Mouse (Mus musculus): ENCODE data around the gene Xylt2. TPM values are rescaled to one million over a fixed set of nuclear protein-coding genes. Genes with fewer than 3 reads are reported as not detected.
A peak's percentile ranks its signal among the peaks of the same experiment; 100 is the strongest.

Xylt2 gene
- 0.33 and 0.37 TPM in 2 replicates for polyA plus RNA-seq (2012)

- H3K9me3 ChIP-seq (ENCODE audit: control insufficient read depth, low read length) = peaks cover 2% of the 10 kb centered on the region; the same call in 1 of the 2 replicates
- H3K36me3 ChIP-seq (ENCODE audit: control insufficient read depth) = no peaks in the 10 kb centered on the region
- H3K4me3 ChIP-seq (replicated peaks) = peak within 1 kb of the TSS; percentile 87
- H3K27me3 ChIP-seq (ENCODE audit: control insufficient read depth) = peaks cover 2% of the 10 kb centered on the region; the same call in 1 of the 2 replicates
- H3K4me1 ChIP-seq (ENCODE audit: control insufficient read depth) = peaks cover 18% of the 10 kb centered on the region
- TF ChIP-seq TAL1 (IDR thresholded peaks at IDR 0.05; ENCODE audit: low read length) (no peak), GATA1 (IDR thresholded peaks at IDR 0.05; ENCODE audit: low read length) (no peak)
Observed at GRCm38 (mm10) chr11:94676754-94677606, at the start of gene Xylt2. Gene Xylt2 (minus strand): TSS chr11:94677515.

- no peaks in the 10 kb centered on the region; the same call in 1 of the 2 replicates for H3K9me3 ChIP-seq (ENCODE audit: control insufficient read depth, low read length)
- no peaks in the 10 kb centered on the region for H3K4me1 ChIP-seq (ENCODE audit: control insufficient read depth)
- peaks cover 2% of the 10 kb centered on the region for H3K27me3 ChIP-seq (ENCODE audit: control insufficient read depth)
- H3K36me3 ChIP-seq (ENCODE audit: control insufficient read depth) = no peaks in the 10 kb centered on the region
- no peak for TF ChIP-seq GATA1 (IDR thresholded peaks at IDR 0.05; ENCODE audit: low read length)
- TF ChIP-seq TAL1 (IDR thresholded peaks at IDR 0.05; ENCODE audit: low read length) = no peak
- no peak overlapping the region for H3K4me3 ChIP-seq (replicated peaks)
Observed at GRCm38 (mm10) chr11:94719216-94719615, 41.9 kb upstream of the Xylt2 start.

- Histone ChIP-seq H3K9me3 (ENCODE audit: control insufficient read depth, low read length) (no peaks in the 10 kb centered on the region; the same call in 1 of the 2 replicates), H3K4me3 (replicated peaks) (no peak overlapping the region), H3K27me3 (ENCODE audit: control insufficient read depth) (peaks cover 8% of the 10 kb centered on the region), H3K4me1 (ENCODE audit: control insufficient read depth) (no peaks in the 10 kb centered on the region), H3K36me3 (ENCODE audit: control insufficient read depth) (no peaks in the 10 kb centered on the region)
- TF ChIP-seq GATA1 (IDR thresholded peaks at IDR 0.05; ENCODE audit: low read length) (no peak), TAL1 (IDR thresholded peaks at IDR 0.05; ENCODE audit: low read length) (no peak)
Observed at GRCm38 (mm10) chr11:94718113-94718909, 41.0 kb upstream of the Xylt2 start.

GRCm38 (mm10) chr11:94717239-94717638 is 39.9 kb upstream of the Xylt2 start:
- TF ChIP-seq GATA1 (IDR thresholded peaks at IDR 0.05; ENCODE audit: low read length) (no peak), TAL1 (IDR thresholded peaks at IDR 0.05; ENCODE audit: low read length) (no peak)

GRCm38 (mm10) chr11:94716754-94717153 is 39.4 kb upstream of the Xylt2 start:
- Histone ChIP-seq H3K36me3 (ENCODE audit: control insufficient read depth) (no peaks in the 10 kb centered on the region), H3K4me3 (replicated peaks) (no peak overlapping the region), H3K4me1 (ENCODE audit: control insufficient read depth) (no peaks in the 10 kb centered on the region), H3K9me3 (ENCODE audit: control insufficient read depth, low read length) (no peaks in the 10 kb centered on the region; the same call in 1 of the 2 replicates), H3K27me3 (ENCODE audit: control insufficient read depth) (peaks cover 10% of the 10 kb centered on the region)
- TF ChIP-seq GATA1 (IDR thresholded peaks at IDR 0.05; ENCODE audit: low read length) (no peak), TAL1 (IDR thresholded peaks at IDR 0.05; ENCODE audit: low read length) (no peak)

More at GRCm38 (mm10) chr11:94717239-94717638, 39.9 kb upstream of the Xylt2 start:
- Histone ChIP-seq H3K27me3 (ENCODE audit: control insufficient read depth) (peaks cover 10% of the 10 kb centered on the region), H3K4me3 (replicated peaks) (no peak overlapping the region), H3K36me3 (ENCODE audit: control insufficient read depth) (no peaks in the 10 kb centered on the region), H3K4me1 (ENCODE audit: control insufficient read depth) (no peaks in the 10 kb centered on the region), H3K9me3 (ENCODE audit: control insufficient read depth, low read length) (no peaks in the 10 kb centered on the region; the same call in 1 of the 2 replicates)

- no peaks in the 10 kb centered on the region; the same call in 1 of the 2 replicates for H3K9me3 ChIP-seq (ENCODE audit: control insufficient read depth, low read length)
- H3K27me3 ChIP-seq (ENCODE audit: control insufficient read depth) = peaks cover 10% of the 10 kb centered on the region
- H3K4me1 ChIP-seq (ENCODE audit: control insufficient read depth) = no peaks in the 10 kb centered on the region
- no peaks in the 10 kb centered on the region for H3K36me3 ChIP-seq (ENCODE audit: control insufficient read depth)
- no peak overlapping the region for H3K4me3 ChIP-seq (replicated peaks)
- TF ChIP-seq GATA1 (IDR thresholded peaks at IDR 0.05; ENCODE audit: low read length) = no peak
Observed at GRCm38 (mm10) chr11:94715622-94716021, 38.3 kb upstream of the Xylt2 start.

GRCm38 (mm10) chr11:94713246-94713860 is 36.0 kb upstream of the Xylt2 start:
- TF ChIP-seq GATA1 (IDR thresholded peaks at IDR 0.05; ENCODE audit: low read length) = no peak
- TF ChIP-seq TAL1 (IDR thresholded peaks at IDR 0.05; ENCODE audit: low read length) = no peak
- no peaks in the 10 kb centered on the region; the same call in 1 of the 2 replicates for H3K9me3 ChIP-seq (ENCODE audit: control insufficient read depth, low read length)
- no peaks in the 10 kb centered on the region for H3K4me1 ChIP-seq (ENCODE audit: control insufficient read depth)
- H3K27me3 ChIP-seq (ENCODE audit: control insufficient read depth) = peaks cover 10% of the 10 kb centered on the region
- no peaks in the 10 kb centered on the region for H3K36me3 ChIP-seq (ENCODE audit: control insufficient read depth)
- H3K4me3 ChIP-seq (replicated peaks) = no peak overlapping the region

GRCm38 (mm10) chr11:94704472-94704871 is 27.2 kb upstream of the Xylt2 start, which contains the start of gene Gm11541:
Gene Gm11541 (minus strand): TSS chr11:94704499.
- no peaks in the 10 kb centered on the region for H3K36me3 ChIP-seq (ENCODE audit: control insufficient read depth)
- no peak within 1 kb of the TSS for H3K4me3 ChIP-seq (replicated peaks)
- H3K27me3 ChIP-seq (ENCODE audit: control insufficient read depth) = no peaks in the 10 kb centered on the region
- H3K9me3 ChIP-seq (ENCODE audit: control insufficient read depth, low read length) = no peaks in the 10 kb centered on the region
- H3K4me1 ChIP-seq (ENCODE audit: control insufficient read depth) = no peaks in the 10 kb centered on the region
- TF ChIP-seq GATA1 (IDR thresholded peaks at IDR 0.05; ENCODE audit: low read length) = no peak
- TF ChIP-seq TAL1 (IDR thresholded peaks at IDR 0.05; ENCODE audit: low read length) = no peak

Data from erythroblast, embryonic 14.5 days (primary cell).